Mouse (Mus musculus) c-Kit-positive CD71-positive TER-119-positive erythroid progenitor cells, embryonic 14.5 days (primary cell): Measurements from ENCODE around the gene Slc12a1.
"Not testable (repeated sequence)": the region's sequence is repeated elsewhere in the genome, so short reads cannot be mapped to it uniquely, and the experiment has no call there.

Source experiments
- DNase-seq: peaks from one replicate; pipeline ENCODE4 v3.0.0-alpha.2; 2013; ENCODE audit warnings: low spot score

Gene Slc12a1

GRCm38 (mm10) chr2:125152388-125152787 lies at the start of gene Slc12a1:
TSS of gene Slc12a1 (plus strand) at chr2:125152505.
- no peak for DNase-seq

- not testable (repeated sequence) for DNase-seq
These were observed 47.8 kb upstream of the Slc12a1 start for GRCm38 (mm10) chr2:125104491-125104890.

GRCm38 (mm10) chr2:125106536-125106935 lies 45.8 kb upstream of the Slc12a1 start:
- DNase-seq: not testable (repeated sequence)

GRCm38 (mm10) chr2:125119381-125120110 lies 32.8 kb upstream of the Slc12a1 start:
- no peak for DNase-seq

GRCm38 (mm10) chr2:125122288-125122623 lies 30.0 kb upstream of the Slc12a1 start:
- no peak for DNase-seq

- peak; percentile 37 for DNase-seq
These were observed 29.5 kb upstream of the Slc12a1 start for GRCm38 (mm10) chr2:125122624-125123476.

GRCm38 (mm10) chr2:125123477-125123852 lies 28.8 kb upstream of the Slc12a1 start, which contains the start of gene Myef2:
TSS of gene Myef2 (minus strand) at chr2:125123661.
- peak; percentile 79 for DNase-seq

- no peak for DNase-seq
These were observed 26.5 kb upstream of the Slc12a1 start for GRCm38 (mm10) chr2:125125824-125126223.

GRCm38 (mm10) chr2:125126792-125127191 lies 25.5 kb upstream of the Slc12a1 start:
- no peak for DNase-seq

- DNase-seq: no peak
These were observed 18.2 kb upstream of the Slc12a1 start for GRCm38 (mm10) chr2:125134113-125134512.

GRCm38 (mm10) chr2:125135903-125136811 lies 16.1 kb upstream of the Slc12a1 start, which contains the start of gene Ctxn2:
TSS of gene Ctxn2 (plus strand) at chr2:125136692.
- DNase-seq: peak; percentile 58

GRCm38 (mm10) chr2:125136846-125137245 lies 15.5 kb upstream of the Slc12a1 start:
- no peak for DNase-seq

- no peak for DNase-seq
These were observed 10.0 kb upstream of the Slc12a1 start for GRCm38 (mm10) chr2:125142336-125142735.

GRCm38 (mm10) chr2:125154294-125154693 lies 2.0 kb downstream of the Slc12a1 start:
- DNase-seq: no peak

- DNase-seq: no peak
These were observed 3.2 kb downstream of the Slc12a1 start for GRCm38 (mm10) chr2:125155504-125155903.

- no peak for DNase-seq
These were observed 9.7 kb downstream of the Slc12a1 start for GRCm38 (mm10) chr2:125162012-125162470.

- no peak for DNase-seq
These were observed 26.0 kb downstream of the Slc12a1 start for GRCm38 (mm10) chr2:125178225-125178798.

- no peak for DNase-seq
These were observed 35.6 kb downstream of the Slc12a1 start for GRCm38 (mm10) chr2:125187904-125188303.

GRCm38 (mm10) chr2:125189197-125189596 lies 36.9 kb downstream of the Slc12a1 start:
- peak; percentile 44 for DNase-seq

- DNase-seq: no peak
These were observed 40.6 kb downstream of the Slc12a1 start for GRCm38 (mm10) chr2:125192905-125193304.

- DNase-seq: no peak
These were observed 44.5 kb downstream of the Slc12a1 start for GRCm38 (mm10) chr2:125196771-125197170.
